Mouse (Mus musculus): ENCODE measurements around the gene Nlrc3.

DNA sequence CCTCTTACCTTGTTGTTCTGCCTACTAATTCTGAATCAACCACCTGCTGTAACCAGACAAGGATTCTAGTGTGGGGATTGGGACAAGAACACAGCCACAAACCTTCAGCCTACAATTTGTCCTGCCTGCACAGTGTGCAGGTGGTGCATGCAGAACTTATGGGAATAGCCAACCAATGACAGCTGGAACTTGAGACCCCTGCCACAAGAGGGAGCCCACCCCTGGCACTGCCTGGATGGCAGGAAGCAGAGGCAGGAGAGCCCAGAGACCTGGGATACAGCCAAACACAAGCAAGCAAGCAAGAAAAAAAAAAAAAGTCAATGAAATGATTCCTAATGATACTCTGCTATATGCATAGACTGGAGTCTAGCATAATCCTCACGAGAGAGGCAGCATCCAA, 44.8 kb upstream of the Nlrc3 start:
- TF ChIP-seq CTCF (IDR thresholded peaks at IDR 0.05; ENCODE audit: low read depth): no peak
- TF ChIP-seq EP300 (optimal IDR thresholded peaks at IDR 0.05): no peak

Data from stomach, postnatal 0 days (tissue).